Mouse (Mus musculus) yolk sac, embryonic 10.5 days (tissue): ENCODE results near the gene Pex5.

ENCODE experiments used
- DNase-seq: peaks from one replicate; pipeline ENCODE4 v3.0.0-alpha.2; 2017; ENCODE audit warnings: low spot score

Gene Pex5

GRCm38 (mm10) chr6:124414927-124415325, at the start of gene Pex5:
TSS of gene Pex5 (minus strand) at chr6:124415067.
- DNase-seq: peak; percentile 95

- no peak for DNase-seq
These were observed 49.0 kb upstream of the Pex5 start for GRCm38 (mm10) chr6:124463881-124464291.

- no peak for DNase-seq
These were observed 44.5 kb upstream of the Pex5 start for GRCm38 (mm10) chr6:124459388-124459787.

GRCm38 (mm10) chr6:124458505-124458904, 43.6 kb upstream of the Pex5 start:
- no peak for DNase-seq

- DNase-seq: no peak
These were observed 43.0 kb upstream of the Pex5 start for GRCm38 (mm10) chr6:124457827-124458226.

GRCm38 (mm10) chr6:124456243-124456642, 41.4 kb upstream of the Pex5 start:
- no peak for DNase-seq

- DNase-seq: no peak
These were observed 38.9 kb upstream of the Pex5 start for GRCm38 (mm10) chr6:124453756-124454155.

- DNase-seq: no peak
These were observed 37.1 kb upstream of the Pex5 start for GRCm38 (mm10) chr6:124451995-124452394.

- DNase-seq: no peak
These were observed 35.0 kb upstream of the Pex5 start for GRCm38 (mm10) chr6:124449668-124450383.

- DNase-seq: no peak
These were observed 34.2 kb upstream of the Pex5 start for GRCm38 (mm10) chr6:124448959-124449667.

- DNase-seq: no peak
These were observed 33.5 kb upstream of the Pex5 start for GRCm38 (mm10) chr6:124448186-124448852.

- DNase-seq: no peak
These were observed 32.5 kb upstream of the Pex5 start for GRCm38 (mm10) chr6:124447356-124447755.

GRCm38 (mm10) chr6:124446459-124446858, 31.6 kb upstream of the Pex5 start:
- DNase-seq: no peak

GRCm38 (mm10) chr6:124446024-124446423, 31.2 kb upstream of the Pex5 start:
- no peak for DNase-seq

- DNase-seq: no peak
These were observed 28.5 kb upstream of the Pex5 start for GRCm38 (mm10) chr6:124443338-124443737.

- no peak for DNase-seq
These were observed 21.4 kb upstream of the Pex5 start for GRCm38 (mm10) chr6:124436245-124436644.

GRCm38 (mm10) chr6:124435173-124435572, 20.3 kb upstream of the Pex5 start:
- DNase-seq: no peak

- DNase-seq: no peak
These were observed 18.9 kb upstream of the Pex5 start for GRCm38 (mm10) chr6:124433688-124434324.

GRCm38 (mm10) chr6:124430784-124431495, 16.1 kb upstream of the Pex5 start:
- no peak for DNase-seq

GRCm38 (mm10) chr6:124430379-124430778, 15.5 kb upstream of the Pex5 start:
- DNase-seq: no peak

GRCm38 (mm10) chr6:124427791-124428576, 13.1 kb upstream of the Pex5 start:
- DNase-seq: no peak
